In genomic region chr8:116989842-116990241, GRCm38 (mm10) we compare ENCODE assay signal across 21 mouse cellular contexts. TPM values are rescaled to one million over a fixed set of nuclear protein-coding genes. Genes with fewer than 3 reads are reported as not detected.
DNase-seq lines count a peak whose midpoint lies in the region; ATAC-seq and TF ChIP-seq lines count a peak whose summit lies in the region.
"Had no signal": no experiment of that assay in that cellular context is flagged by ENCODE, and none has a peak within 500 bp of the region (broad histone marks: within the 10 kb centered on the region; RNA-seq: fewer than 3 reads in every experiment).

No protein-coding gene starts in this region.

- H3K9me3 ChIP-seq in hindbrain, postnatal 0 days (ENCODE audit: low read length), result no peaks in the 10 kb centered on the region
- no peaks in the 10 kb centered on the region for H3K9me3 ChIP-seq in hindbrain, embryonic 10.5 days
- H3K9me3 ChIP-seq in liver, postnatal 0 days (ENCODE audit: low read length), result no peaks in the 10 kb centered on the region
- no peaks in the 10 kb centered on the region for H3K9me3 ChIP-seq in liver, embryonic 11.5 days (ENCODE audit: control insufficient read depth, low read length)
- no peaks in the 10 kb centered on the region for H3K9me3 ChIP-seq in CH12.LX (replicated peaks; ENCODE audit: low read length)
- H3K9me3 ChIP-seq: heart, embryonic 12.5 days; hindbrain, embryonic 13.5 days; intestine, embryonic 15.5 days; limb, embryonic 12.5 days; liver, embryonic 15.5 days; neural tube, embryonic 13.5 days; stomach, embryonic 15.5 days had no signal

- TF ChIP-seq CTCF in hindbrain, postnatal 0 days (IDR thresholded peaks at IDR 0.05; ENCODE audit: low read depth), result peak; percentile 39
- peak; percentile 29; the same call in 1 of the 2 replicates for TF ChIP-seq CTCF in liver, postnatal 0 days (IDR thresholded peaks at IDR 0.05; ENCODE audit: low read depth)
- peak; percentile 8 to 26; a peak in 2 of 4 replicates for TF ChIP-seq CTCF in CH12.LX (conservative IDR thresholded peaks at IDR 0.05 in 1 of 2, IDR thresholded peaks at IDR 0.05 in 1 of 2; ENCODE audit: low read depth in 2 of 2, low read length in 2 of 2)

- H3K36me3 ChIP-seq in hindbrain, postnatal 0 days (ENCODE audit: insufficient read depth, low read length), result 0 out of 2 replicates have a peak, but pooled peaks cover under 1% of the 10 kb centered on the region
- H3K36me3 ChIP-seq in hindbrain, embryonic 10.5 days, result peaks cover 45% of the 10 kb centered on the region
- peaks cover 3% of the 10 kb centered on the region; the same call in 1 of the 2 replicates for H3K36me3 ChIP-seq in liver, postnatal 0 days (replicated peaks; ENCODE audit: insufficient read depth, low read length)
- H3K36me3 ChIP-seq in liver, embryonic 11.5 days (ENCODE audit: control insufficient read depth, insufficient read depth, low read length), result peaks cover 14% of the 10 kb centered on the region; the same call in 1 of the 2 replicates
- H3K36me3 ChIP-seq in CH12.LX (replicated peaks in 1 of 2; ENCODE audit: control insufficient read depth in 1 of 2, insufficient read depth in 1 of 2, low read length in 1 of 2), result peaks cover 11 to 58% of the 10 kb centered on the region in 2 experiments

- H3K27ac ChIP-seq in hindbrain, postnatal 0 days, result no peak overlapping the region
- no peak overlapping the region for H3K27ac ChIP-seq in hindbrain, embryonic 10.5 days
- H3K27ac ChIP-seq in liver, postnatal 0 days (ENCODE audit: low read depth), result no peak overlapping the region
- H3K27ac ChIP-seq in liver, embryonic 11.5 days (ENCODE audit: low read depth, low read length), result no peak overlapping the region
- H3K27ac ChIP-seq in CH12.LX (ENCODE audit: insufficient read depth, low read depth), result no peak overlapping the region
- H3K27ac ChIP-seq: gastrocnemius, adult 2 months; hindbrain, embryonic 13.5 days; intestine, embryonic 15.5 days; limb, embryonic 12.5 days; liver, embryonic 15.5 days; neural tube, embryonic 13.5 days; stomach, embryonic 15.5 days had no signal

- H3K4me1 ChIP-seq in hindbrain, postnatal 0 days (ENCODE audit: insufficient read depth, low read length), result no peaks in the 10 kb centered on the region
- peaks cover 22% of the 10 kb centered on the region for H3K4me1 ChIP-seq in hindbrain, embryonic 10.5 days (replicated peaks)
- H3K4me1 ChIP-seq in liver, postnatal 0 days (ENCODE audit: insufficient read depth), result peaks cover 16% of the 10 kb centered on the region; the same call in 1 of the 2 replicates
- peaks cover 8% of the 10 kb centered on the region for H3K4me1 ChIP-seq in liver, embryonic 11.5 days (replicated peaks; ENCODE audit: control insufficient read depth, insufficient read depth, low read length)
- peaks cover 0 to 16% of the 10 kb centered on the region in 2 experiments; a peak in 2 of 4 replicates for H3K4me1 ChIP-seq in CH12.LX (ENCODE audit: control insufficient read depth in 1 of 2, insufficient read depth in 2 of 2)

- H3K27me3 ChIP-seq in hindbrain, postnatal 0 days (ENCODE audit: insufficient read depth, low read length), result no peaks in the 10 kb centered on the region
- no peaks in the 10 kb centered on the region for H3K27me3 ChIP-seq in hindbrain, embryonic 10.5 days (ENCODE audit: insufficient read depth, poor library complexity, severe bottlenecking)
- H3K27me3 ChIP-seq in liver, postnatal 0 days (ENCODE audit: insufficient read depth, low read length), result no peaks in the 10 kb centered on the region
- no peaks in the 10 kb centered on the region for H3K27me3 ChIP-seq in liver, embryonic 11.5 days (replicated peaks; ENCODE audit: control insufficient read depth, insufficient read depth, low read length)
- no peaks in the 10 kb centered on the region for H3K27me3 ChIP-seq in CH12.LX (replicated peaks)
- H3K27me3 ChIP-seq: heart, embryonic 12.5 days; hindbrain, embryonic 13.5 days; intestine, embryonic 15.5 days; limb, embryonic 12.5 days; neural tube, embryonic 13.5 days; stomach, embryonic 15.5 days had no signal

- dilution Hi-C loops in CH12.LX (cut with MboI; ENCODE audit: extremely low pct_ligation_motif_present, extremely low pct_unique_long_range_greater_than_20kb, low sequenced_read_pairs), result no loop called here

- in situ Hi-C loops in CH12.LX (cut with MboI; ENCODE audit: low pct_ligation_motif_present, low pct_unique_long_range_greater_than_20kb, low sequenced_read_pairs), result loop anchor here (5.0 to 10.0 kb wide), 2 partner anchors 68 to 485 kb away; partner anchors contain the start of genes Cenpn and Cmc2

- TF ChIP-seq RAD21 in CH12.LX (IDR thresholded peaks at IDR 0.05; ENCODE audit: low read depth, low read length), result no peak

- no peak overlapping the region for H3K4me2 ChIP-seq in hindbrain, postnatal 0 days (ENCODE audit: low read depth, low read length)
- no peak overlapping the region for H3K4me2 ChIP-seq in liver, postnatal 0 days (ENCODE audit: low read depth, low read length)
- H3K4me2 ChIP-seq in liver, embryonic 11.5 days, result no peak overlapping the region
- no peak overlapping the region for H3K4me2 ChIP-seq in CH12.LX (ENCODE audit: insufficient read depth, low read depth, poor library complexity, severe bottlenecking)
- H3K4me2 ChIP-seq: heart, embryonic 12.5 days; hindbrain, embryonic 13.5 days; intestine, embryonic 15.5 days; limb, embryonic 12.5 days; liver, embryonic 15.5 days; neural tube, embryonic 13.5 days; stomach, embryonic 15.5 days had no signal

- no peak for TF ChIP-seq EP300 in liver, postnatal 0 days (IDR thresholded peaks at IDR 0.05; ENCODE audit: low read depth)
- TF ChIP-seq EP300 in CH12.LX (IDR thresholded peaks at IDR 0.05; ENCODE audit: low read length), result no peak

- no peak for TF ChIP-seq POLR2A in CH12.LX (IDR thresholded peaks at IDR 0.05; ENCODE audit: low read depth, low read length)

- DNase-seq in hindbrain, postnatal 0 days (ENCODE audit: low spot score), result no peak
- DNase-seq in hindbrain, embryonic 10.5 days (ENCODE audit: low spot score), result no peak
- no peak for DNase-seq in liver, postnatal 0 days
- DNase-seq in liver, embryonic 11.5 days (ENCODE audit: low spot score), result no peak
- DNase-seq in CH12.LX (ENCODE audit: extremely low read depth) (no peak), ZHBTc4 (ENCODE audit: low read depth, low spot score) (peak; percentile 66)
- DNase-seq in spleen, postnatal 10 days (ENCODE audit: low spot score in 2 of 2), result no peak
- no peak for DNase-seq in cerebellum, postnatal 4 days (ENCODE audit: low spot score in 2 of 2)
- DNase-seq: cerebellum, adult 2 months; cerebellum, postnatal 36 days; gastrocnemius, adult 2 months; heart, postnatal 14 days; kidney, postnatal 25 days; lung, postnatal 36 days had no signal

- no peak for ATAC-seq in hindbrain, postnatal 0 days
- no peak for ATAC-seq in liver, postnatal 0 days
- ATAC-seq in liver, embryonic 11.5 days (replicated peaks; ENCODE audit: low FRiP score), result no peak
- ATAC-seq: intestine, embryonic 15.5 days had no signal

- peaks cover 3% of the 10 kb centered on the region; the same call in 1 of the 2 replicates for H3K79me2 ChIP-seq in CH12.LX (replicated peaks; ENCODE audit: control insufficient read depth, extremely low read depth, insufficient read depth, poor library complexity, severe bottlenecking)

- no peak overlapping the region for H3K4me3 ChIP-seq in hindbrain, postnatal 0 days (ENCODE audit: low read length)
- no peak overlapping the region for H3K4me3 ChIP-seq in hindbrain, embryonic 10.5 days
- no peak overlapping the region for H3K4me3 ChIP-seq in liver, postnatal 0 days (ENCODE audit: low read depth, low read length)
- H3K4me3 ChIP-seq in liver, embryonic 11.5 days (ENCODE audit: low read depth, low read length), result no peak overlapping the region
- no peak overlapping the region for H3K4me3 ChIP-seq in CH12.LX (replicated peaks in 1 of 3; ENCODE audit: low read depth in 2 of 3, low read length in 2 of 3, poor library complexity in 1 of 3)
- H3K4me3 ChIP-seq: gastrocnemius, adult 2 months; heart, embryonic 12.5 days; hindbrain, embryonic 13.5 days; intestine, embryonic 15.5 days; limb, embryonic 12.5 days; liver, embryonic 15.5 days; neural tube, embryonic 13.5 days; stomach, embryonic 15.5 days had no signal

- 95% methylated on average over 3 of the region's 3 CpGs for WGBS in hindbrain, postnatal 0 days
- 95% methylated on average over 3 of the region's 3 CpGs for WGBS in hindbrain, embryonic 10.5 days
- 83% methylated on average over 3 of the region's 3 CpGs for WGBS in liver, postnatal 0 days (ENCODE audit: insufficient replicate concordance)
- WGBS in liver, embryonic 11.5 days, result 97% methylated on average over 3 of the region's 3 CpGs

- no peak overlapping the region for H3K9ac ChIP-seq in hindbrain, postnatal 0 days (replicated peaks; ENCODE audit: low read length)
- no peak overlapping the region for H3K9ac ChIP-seq in liver, postnatal 0 days (replicated peaks)
- no peak overlapping the region for H3K9ac ChIP-seq in liver, embryonic 11.5 days (ENCODE audit: low read depth, low read length)
- no peak overlapping the region for H3K9ac ChIP-seq in CH12.LX (ENCODE audit: insufficient read depth, low read depth)
- H3K9ac ChIP-seq: heart, embryonic 12.5 days; hindbrain, embryonic 13.5 days; intestine, embryonic 15.5 days; limb, embryonic 12.5 days; liver, embryonic 15.5 days; neural tube, embryonic 13.5 days; stomach, embryonic 15.5 days had no signal

RNA-seq across cellular contexts. Expression of gene Gcsh, which starts 3.5 kb away (rescaled TPM):
- total RNA-seq in hindbrain, postnatal 0 days (2014; rRNA removed), result 41.0 and 44.6 TPM in 2 replicates
- 128 and 131 TPM in 2 replicates for polyA plus RNA-seq in hindbrain, postnatal 0 days (2015; fragmentation: Nextera tagmentation; extraction: Ambion mirVana)
- polyA plus RNA-seq in hindbrain, embryonic 10.5 days (2016; fragmentation: Nextera tagmentation; extraction: Ambion mirVana), result 153 and 181 TPM in 2 replicates
- 144 and 149 TPM in 2 replicates for polyA plus RNA-seq in liver, postnatal 0 days (2015; fragmentation: Nextera tagmentation; extraction: Ambion mirVana)
- 147 and 149 TPM in 2 replicates for polyA plus RNA-seq in liver, embryonic 11.5 days (2014; fragmentation: Nextera tagmentation; extraction: Ambion mirVana)
- 31.5 and 45.7 TPM in 2 replicates for total RNA-seq in CH12.LX (2012; rRNA removed)
- 66.4 and 74.6 TPM in 2 replicates for total RNA-seq in CH12.LX (2014; rRNA removed)
- 91.7 and 108 TPM in 2 replicates for polyA plus RNA-seq in CH12.LX (2012; ENCODE audit: insufficient read length, low read depth)

RNA-seq across cellular contexts. Expression of gene 1700030J22Rik, which starts 11.1 kb away (rescaled TPM):
- total RNA-seq in hindbrain, postnatal 0 days (2014; rRNA removed), result 5.2 and 7.0 TPM in 2 replicates
- 5.7 and 5.8 TPM in 2 replicates for polyA plus RNA-seq in hindbrain, postnatal 0 days (2015; fragmentation: Nextera tagmentation; extraction: Ambion mirVana)
- polyA plus RNA-seq in hindbrain, embryonic 10.5 days (2016; fragmentation: Nextera tagmentation; extraction: Ambion mirVana), result 2.8 and 4.2 TPM in 2 replicates
- 0.33 TPM in 2 replicates for polyA plus RNA-seq in liver, postnatal 0 days (2015; fragmentation: Nextera tagmentation; extraction: Ambion mirVana)
- polyA plus RNA-seq in liver, embryonic 11.5 days (2014; fragmentation: Nextera tagmentation; extraction: Ambion mirVana), result 0.63 and 0.88 TPM in 2 replicates
- total RNA-seq in CH12.LX (2012; rRNA removed) (0.21 and 0.25 TPM in 2 replicates), CH12.LX (2014; rRNA removed) (0.35 TPM in 1 of 2 replicates, not detected in the other)
- polyA plus RNA-seq in CH12.LX (2012; ENCODE audit: insufficient read length, low read depth), result 0.46 and 0.64 TPM in 2 replicates

RNA-seq across cellular contexts. Expression of gene Atmin, which starts 46.6 kb away (rescaled TPM):
- total RNA-seq in hindbrain, postnatal 0 days (2014; rRNA removed), result 40.7 and 47.3 TPM in 2 replicates
- 18.3 and 20.8 TPM in 2 replicates for polyA plus RNA-seq in hindbrain, postnatal 0 days (2015; fragmentation: Nextera tagmentation; extraction: Ambion mirVana)
- polyA plus RNA-seq in hindbrain, embryonic 10.5 days (2016; fragmentation: Nextera tagmentation; extraction: Ambion mirVana), result 13.8 and 16.0 TPM in 2 replicates
- 2.9 and 3.1 TPM in 2 replicates for polyA plus RNA-seq in liver, postnatal 0 days (2015; fragmentation: Nextera tagmentation; extraction: Ambion mirVana)
- 13.1 and 13.3 TPM in 2 replicates for polyA plus RNA-seq in liver, embryonic 11.5 days (2014; fragmentation: Nextera tagmentation; extraction: Ambion mirVana)
- total RNA-seq in CH12.LX (2012; rRNA removed), result 13.5 and 14.8 TPM in 2 replicates
- total RNA-seq in CH12.LX (2014; rRNA removed), result 9.3 and 9.4 TPM in 2 replicates
- 16.0 and 22.0 TPM in 2 replicates for polyA plus RNA-seq in CH12.LX (2012; ENCODE audit: insufficient read length, low read depth)
